Mouse (Mus musculus) heart, adult 2 months (tissue): Measurements from ENCODE around the gene Agtpbp1. TPM values are rescaled to one million over a fixed set of nuclear protein-coding genes. Genes with fewer than 3 reads are reported as not detected.
A peak's percentile ranks its signal among the peaks of the same experiment; 100 is the strongest.

Experiments
- DNase-seq, 2 experiments: peaks; one replicate each; pipeline ENCODE4 v3.0.0; 2021
- H3K27ac ChIP-seq: fragments of 200-600 bp; 2 replicates; pipeline ENCODE4 v1.8.1; 2022
- H3K27me3 ChIP-seq: fragments of 200-500 bp; 2 replicates; pipeline ENCODE4 v1.6.1; 2012; ENCODE audit warnings: mild to moderate bottlenecking, low read length, inconsistent platforms, mixed read lengths; ENCODE audit not compliant: control insufficient read depth, insufficient read depth
- H3K36me3 ChIP-seq: fragments of 200-500 bp; 2 replicates; pipeline ENCODE4 v1.6.1; 2012; ENCODE audit warnings: low read length, inconsistent platforms; ENCODE audit not compliant: control insufficient read depth, insufficient read depth
- H3K4me1 ChIP-seq: fragments of 200-500 bp; 2 replicates; pipeline ENCODE4 v1.6.1; 2011; ENCODE audit warnings: low read length; ENCODE audit not compliant: control insufficient read depth, insufficient read depth
- H3K4me3 ChIP-seq: fragments of 200-600 bp; 2 replicates; pipeline ENCODE4 v1.8.1; 2022
- H3K79me2 ChIP-seq: fragments of 200-500 bp; replicated peaks from 2 replicates; pipeline ENCODE4 v1.6.1; 2012; ENCODE audit warnings: mild to moderate bottlenecking, inconsistent platforms, low read length, moderate library complexity, mixed read lengths; ENCODE audit not compliant: control insufficient read depth, insufficient read depth
- H3K9ac ChIP-seq: fragments of 200-500 bp; 2 replicates; pipeline ENCODE4 v1.6.1; 2012; ENCODE audit warnings: low read depth, mild to moderate bottlenecking, control low read depth, inconsistent platforms, low read length, mixed read lengths
- CTCF ChIP-seq: fragments of 200-600 bp; IDR thresholded peaks from 2 replicates; pipeline ENCODE4 v1.8.1; 2022; ENCODE audit warnings: antibody characterized with exemption, mild to moderate bottlenecking, moderate library complexity
- EP300 ChIP-seq: fragments of 200-500 bp; IDR thresholded peaks from 2 replicates; pipeline ENCODE4 v1.6.1; 2011; ENCODE audit warnings: low read depth, low read length, control low read depth; ENCODE audit not compliant: insufficient read depth
- POLR2A ChIP-seq: fragments of 200-500 bp; IDR thresholded peaks from 2 replicates; pipeline ENCODE4 v1.6.1; 2011; ENCODE audit warnings: mild to moderate bottlenecking, low read depth, low read length, control low read depth; ENCODE audit not compliant: insufficient read depth
- WGBS: fragments of 180-500 bp; shearing (Covaris S2); methylation state at CpG from one replicate; pipeline ENCODE4 v1.1.7; 2018; 5-methylcytosine and 5-hydroxymethylcytosine counted together
- intact Hi-C: fragments of 180-260 bp; cut with DNase I; formaldehyde crosslinking; loops from one replicate; pipeline ENCODE4 v1.15.1; 2025
- polyA plus RNA-seq: library from polyadenylated mRNA; depleted of rRNA; stranded (reverse); fragments of >200 nt; gene quantifications from 2 replicates; pipeline ENCODE4 v1.2.3, GENCODE M21; 2012
- total RNA-seq, 2 experiments: library from RNA; stranded (reverse); gene quantifications; 2 replicates each; pipeline ENCODE4 v1.2.3; 2021

The Agtpbp1 gene
- total and polyA plus RNA-seq, 3 experiments, result 27.9 to 173 (median 151) TPM

- H3K27ac ChIP-seq, result no peak overlapping the region
- no peaks in the 10 kb centered on the region for H3K27me3 ChIP-seq
- H3K36me3 ChIP-seq, result peaks cover 3% of the 10 kb centered on the region
- DNase-seq, result no peak
- TF ChIP-seq CTCF (no peak), POLR2A (no peak), EP300 (no peak)
- WGBS, result 66% methylated on average over 2 of the region's 2 CpGs
- H3K9ac ChIP-seq, result no peak overlapping the region
- peaks cover 2% of the 10 kb centered on the region for H3K79me2 ChIP-seq
- no peak overlapping the region for H3K4me3 ChIP-seq
- intact Hi-C loops, result no loop called here
- peaks cover 12% of the 10 kb centered on the region for H3K4me1 ChIP-seq
These were observed 32.3 kb downstream of the Agtpbp1 start for GRCm38 (mm10) chr13:59552751-59553150.

DNA sequence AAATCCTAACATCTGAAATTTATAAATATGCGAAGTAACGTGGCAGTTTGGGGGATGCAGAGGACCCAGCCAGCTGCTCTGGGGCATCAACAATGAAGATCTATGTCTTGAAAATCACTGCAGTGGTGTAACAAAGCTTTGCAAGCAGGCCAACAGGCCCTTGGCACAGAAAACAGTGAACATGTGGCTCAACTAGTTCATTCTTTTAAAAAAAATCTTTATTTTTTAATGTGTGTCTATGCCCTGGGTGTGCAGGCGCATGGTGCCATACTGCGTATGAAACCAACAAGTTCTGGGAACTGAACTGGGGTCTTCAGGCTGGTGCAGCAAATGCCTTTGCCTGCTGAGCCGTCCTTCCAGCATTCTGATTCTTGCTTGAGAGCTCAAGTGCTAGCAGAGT lies 32.7 kb downstream of the Agtpbp1 start:
- H3K27me3 ChIP-seq, result no peaks in the 10 kb centered on the region
- peaks cover 7% of the 10 kb centered on the region for H3K36me3 ChIP-seq
- H3K79me2 ChIP-seq, result peaks cover 2% of the 10 kb centered on the region
- no peak for TF ChIP-seq EP300
- no peak for TF ChIP-seq CTCF
- H3K4me3 ChIP-seq, result no peak overlapping the region
- H3K27ac ChIP-seq, result no peak overlapping the region
- 92% methylated on average over 5 of the region's 5 CpGs for WGBS
- peaks cover 14% of the 10 kb centered on the region for H3K4me1 ChIP-seq
- H3K9ac ChIP-seq, result no peak overlapping the region
- DNase-seq, result no peak
- intact Hi-C loops, result no loop called here

- Histone ChIP-seq H3K27me3 (no peaks in the 10 kb centered on the region), H3K4me1 (peaks cover 21% of the 10 kb centered on the region), H3K4me3 (no peak overlapping the region), H3K79me2 (peaks cover 4% of the 10 kb centered on the region), H3K36me3 (peaks cover 12% of the 10 kb centered on the region), H3K27ac (no peak overlapping the region), H3K9ac (no peak overlapping the region)
- DNase-seq, result no peak
- no peak for TF ChIP-seq POLR2A
- no peak for TF ChIP-seq EP300
- TF ChIP-seq CTCF, result no peak
- 21% methylated on average over 1 of the region's 1 CpGs for WGBS
- intact Hi-C loops, result loop anchor here (5.0 kb wide), 1 partner anchor 77 kb away; no protein-coding TSS in a partner anchor
These were observed 35.7 kb downstream of the Agtpbp1 start for GRCm38 (mm10) chr13:59549318-59549798.

DNA sequence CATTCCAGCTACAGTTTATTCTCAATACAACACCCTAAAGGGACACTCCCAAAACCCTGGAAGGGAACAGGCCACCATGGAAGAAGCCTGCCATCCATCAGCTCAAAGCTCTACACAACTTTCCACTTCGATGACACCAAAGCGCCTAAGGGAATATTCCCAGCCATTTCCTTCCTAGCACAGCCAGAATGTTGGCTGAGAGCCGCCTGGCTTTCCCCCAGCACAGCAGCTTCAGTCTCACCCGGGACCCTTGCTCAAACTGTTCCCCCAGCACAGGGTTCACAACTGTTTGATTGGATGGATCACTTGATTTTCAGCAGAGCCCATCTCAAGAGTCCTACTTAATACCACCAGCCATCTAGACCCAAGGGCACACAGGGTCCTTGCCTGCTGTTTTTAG lies 37.3 kb downstream of the Agtpbp1 start:
- intact Hi-C loops, result loop anchor here (5.0 kb wide), 1 partner anchor 75 kb away; no protein-coding TSS in a partner anchor
- no peak for TF ChIP-seq CTCF
- TF ChIP-seq EP300, result no peak
- no peak for TF ChIP-seq POLR2A
- DNase-seq, result peak; percentile 49 to 54
- Histone ChIP-seq H3K4me1 (peaks cover 22% of the 10 kb centered on the region), H3K27me3 (no peaks in the 10 kb centered on the region), H3K27ac (peak overlapping the region; percentile 71), H3K36me3 (peaks cover 12% of the 10 kb centered on the region), H3K4me3 (no peak overlapping the region), H3K9ac (no peak overlapping the region), H3K79me2 (peaks cover 2% of the 10 kb centered on the region; the same call in 1 of the 2 replicates)
- 10% methylated on average over 4 of the region's 4 CpGs for WGBS

DNA sequence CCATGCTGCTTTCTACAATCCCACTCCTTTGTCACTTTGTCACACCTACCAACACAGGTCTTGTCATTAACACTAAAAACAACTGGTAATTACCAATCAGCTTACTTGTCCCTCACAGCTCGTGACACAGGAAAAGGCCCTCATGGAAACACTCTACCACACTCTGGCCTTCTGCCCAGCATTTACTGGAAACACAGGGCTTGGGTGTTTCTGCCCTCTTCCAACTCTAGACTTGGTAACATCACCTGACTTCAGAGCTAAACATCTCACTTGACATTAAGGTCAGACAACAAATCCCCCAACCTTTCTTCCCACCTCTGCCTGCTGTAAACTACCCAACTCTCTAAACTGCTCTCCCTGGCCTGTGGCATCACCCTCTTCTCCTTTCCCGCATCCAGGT lies 37.9 kb downstream of the Agtpbp1 start:
- H3K27ac ChIP-seq, result peak overlapping the region; percentile 71
- DNase-seq, result peak; percentile 43 to 53
- H3K27me3 ChIP-seq, result no peaks in the 10 kb centered on the region
- no peak overlapping the region for H3K4me3 ChIP-seq
- 37% methylated on average over 2 of the region's 2 CpGs for WGBS
- no peak overlapping the region for H3K9ac ChIP-seq
- H3K79me2 ChIP-seq, result peaks cover 1% of the 10 kb centered on the region; the same call in 1 of the 2 replicates
- H3K36me3 ChIP-seq, result peaks cover 12% of the 10 kb centered on the region
- intact Hi-C loops, result loop anchor here (5.0 kb wide), 1 partner anchor 75 kb away; no protein-coding TSS in a partner anchor
- peaks cover 22% of the 10 kb centered on the region for H3K4me1 ChIP-seq
- TF ChIP-seq CTCF (no peak), EP300 (0 out of 2 replicates have a peak, but pooled peaks have one; percentile 63)

DNA sequence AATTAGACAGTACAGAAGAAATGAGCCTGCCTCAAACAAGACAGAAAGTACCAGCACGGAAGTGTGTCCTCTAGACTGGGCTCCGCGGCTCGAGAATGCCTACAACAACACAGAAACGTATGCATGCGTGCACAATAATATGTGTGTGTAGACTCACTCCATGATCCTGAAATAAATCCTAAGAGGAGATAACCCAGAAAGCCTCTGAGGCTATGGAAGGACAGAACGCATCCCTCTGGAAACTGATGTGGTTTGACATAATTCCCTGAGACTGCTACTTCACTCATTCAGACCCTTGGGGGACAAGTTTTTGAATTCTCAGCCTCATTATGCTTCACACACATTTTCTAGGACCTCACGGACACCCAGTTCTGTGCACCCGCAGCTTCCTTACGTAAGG lies 42.6 kb downstream of the Agtpbp1 start:
- Histone ChIP-seq H3K27ac (no peak overlapping the region), H3K4me1 (peaks cover 15% of the 10 kb centered on the region), H3K4me3 (no peak overlapping the region), H3K36me3 (peaks cover 6% of the 10 kb centered on the region), H3K9ac (no peak overlapping the region), H3K79me2 (0 out of 2 replicates have a peak, but pooled peaks cover 3% of the 10 kb centered on the region), H3K27me3 (no peaks in the 10 kb centered on the region)
- WGBS, result 93% methylated on average over 10 of the region's 10 CpGs
- DNase-seq, result no peak
- intact Hi-C loops, result no loop called here
- TF ChIP-seq CTCF (no peak), EP300 (no peak), POLR2A (no peak)
